Mouse (Mus musculus) forebrain, embryonic 15.5 days (tissue): ENCODE measurements at regions not wholly inside any gene's neighbourhood (a gene's known extent, or its start where the extent isn't known, plus 50 kb on each side); places are given as distances from the start of the nearest gene placed in this dataset.

Experiments used
- ATAC-seq: fragments of 200-750 bp; cut with Nextera tagmentation; replicated peaks from 2 replicates; pipeline ENCODE4 v1.8.0; 2017; ENCODE audit warnings: mild to moderate bottlenecking, moderate TSS enrichment, moderate library complexity
- H3K27ac ChIP-seq: fragments of 300-500 bp; sonication (generic); replicated peaks from 2 replicates; pipeline ENCODE4 v1.5.1; 2015; ENCODE audit warnings: mild to moderate bottlenecking, inconsistent platforms
- H3K27me3 ChIP-seq: fragments of 300-500 bp; sonication (generic); 2 replicates; pipeline ENCODE4 v1.6.1; 2015; ENCODE audit warnings: inconsistent platforms
- H3K36me3 ChIP-seq: fragments of 300-500 bp; sonication (generic); 2 replicates; pipeline ENCODE4 v1.6.1; 2015; ENCODE audit warnings: mild to moderate bottlenecking, inconsistent platforms
- H3K4me1 ChIP-seq: fragments of 300-500 bp; sonication (generic); 2 replicates; pipeline ENCODE4 v1.6.1; 2015; ENCODE audit warnings: inconsistent platforms
- H3K4me2 ChIP-seq: fragments of 300-500 bp; sonication (generic); replicated peaks from 2 replicates; pipeline ENCODE4 v1.6.1; 2015; ENCODE audit warnings: mild to moderate bottlenecking, inconsistent platforms
- H3K4me3 ChIP-seq: fragments of 300-500 bp; sonication (generic); 2 replicates; pipeline ENCODE4 v1.5.1; 2015; ENCODE audit warnings: mild to moderate bottlenecking, inconsistent platforms
- H3K9ac ChIP-seq: fragments of 300-500 bp; sonication (generic); replicated peaks from 2 replicates; pipeline ENCODE4 v1.6.1; 2015; ENCODE audit warnings: mild to moderate bottlenecking, inconsistent platforms
- H3K9me3 ChIP-seq: fragments of 300-500 bp; sonication (generic); 2 replicates; pipeline ENCODE4 v1.6.1; 2016; ENCODE audit warnings: inconsistent platforms
- WGBS: fragments of 180-500 bp; shearing (Covaris S2); methylation state at CpG from one replicate; pipeline ENCODE4 v1.1.7; 2015; ENCODE audit warnings: mixed read lengths; 5-methylcytosine and 5-hydroxymethylcytosine counted together

DNA sequence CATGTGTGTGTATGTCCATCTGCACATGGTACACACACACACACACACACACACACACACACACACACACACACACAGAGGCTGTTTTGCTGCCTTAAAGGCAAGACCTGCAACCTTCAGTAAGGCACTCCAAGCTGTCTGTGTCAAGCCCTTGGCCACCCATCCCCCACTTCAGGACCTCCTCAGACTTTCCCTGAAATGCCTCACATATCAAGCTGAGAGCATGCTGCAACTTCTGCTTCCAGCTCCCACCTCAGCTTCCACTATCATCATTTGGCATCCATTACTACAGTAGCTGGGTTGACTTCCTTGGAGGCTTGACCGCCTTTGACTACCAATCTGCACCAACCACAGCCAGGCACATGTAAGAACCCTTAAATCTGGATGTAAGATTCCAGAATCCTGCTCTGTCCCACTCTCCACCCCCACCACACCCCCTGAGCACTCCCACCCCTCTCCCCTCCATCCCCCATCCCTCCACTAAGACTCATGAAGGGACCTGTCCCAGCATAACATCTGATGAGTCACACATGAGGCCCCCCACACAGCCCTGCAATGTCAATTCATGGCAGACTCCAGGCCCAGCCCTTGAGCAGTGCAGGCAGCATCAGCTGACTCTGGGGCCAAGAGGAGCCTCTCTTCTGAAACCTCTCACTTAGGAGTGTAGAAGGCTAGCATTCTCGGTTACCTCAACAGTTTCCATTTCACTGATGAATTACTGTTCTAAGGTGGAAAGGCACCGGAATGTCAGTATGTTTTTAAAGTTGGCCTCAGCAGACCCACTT, 196.8 kb upstream of the Dio3 start:
- WGBS: 93% methylated on average over 3 of the region's 3 CpGs

DNA sequence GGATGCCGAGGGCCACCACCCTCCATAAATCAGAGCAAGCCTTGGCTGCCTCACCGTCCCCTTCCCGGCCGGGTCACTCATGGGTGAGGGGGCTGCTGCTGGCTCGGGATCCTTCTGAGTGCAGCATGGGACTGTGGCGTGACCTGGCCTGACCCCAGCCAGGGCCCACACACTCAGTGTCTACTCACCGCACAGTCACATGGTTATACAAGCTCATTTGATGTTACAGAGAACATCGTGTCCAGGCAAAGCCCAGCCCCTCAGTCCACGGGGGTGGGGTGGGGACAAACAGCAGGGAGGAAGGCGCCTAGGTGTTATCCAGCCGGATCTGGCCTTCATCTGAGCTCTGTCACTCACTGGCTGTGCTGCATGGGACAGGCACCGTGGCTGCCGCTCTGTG, 195.9 kb upstream of the Dio3 start:
- WGBS: 67% methylated on average over 13 of the region's 13 CpGs
- no peak overlapping the region for H3K9ac ChIP-seq
- no peak overlapping the region for H3K27ac ChIP-seq
- H3K4me2 ChIP-seq: no peak overlapping the region
- H3K4me1 ChIP-seq: no peaks in the 10 kb centered on the region
- no peaks in the 10 kb centered on the region for H3K27me3 ChIP-seq
- H3K4me3 ChIP-seq: no peak overlapping the region
- H3K36me3 ChIP-seq: no peaks in the 10 kb centered on the region
- ATAC-seq: no peak
- no peaks in the 10 kb centered on the region for H3K9me3 ChIP-seq

More for the DNA sequence above, 196.8 kb upstream of the Dio3 start:
- Histone ChIP-seq H3K4me2 (no peak overlapping the region), H3K27ac (no peak overlapping the region), H3K27me3 (no peaks in the 10 kb centered on the region), H3K9ac (no peak overlapping the region), H3K36me3 (no peaks in the 10 kb centered on the region), H3K4me1 (no peaks in the 10 kb centered on the region), H3K4me3 (no peak overlapping the region), H3K9me3 (no peaks in the 10 kb centered on the region)
- ATAC-seq: no peak

- Histone ChIP-seq H3K9me3 (no peaks in the 10 kb centered on the region), H3K36me3 (no peaks in the 10 kb centered on the region), H3K27ac (no peak overlapping the region), H3K9ac (no peak overlapping the region), H3K27me3 (no peaks in the 10 kb centered on the region), H3K4me3 (no peak overlapping the region), H3K4me1 (no peaks in the 10 kb centered on the region), H3K4me2 (no peak overlapping the region)
- ATAC-seq: no peak
- WGBS: 74% methylated on average over 5 of the region's 5 CpGs
Observed at GRCm38 (mm10) chr12:110083471-110083870, 195.4 kb upstream of the Dio3 start.

- no peak for ATAC-seq
- no peak overlapping the region for H3K4me3 ChIP-seq
- no peaks in the 10 kb centered on the region for H3K4me1 ChIP-seq
- H3K27ac ChIP-seq: no peak overlapping the region
- 89% methylated on average over 2 of the region's 2 CpGs for WGBS
- H3K9me3 ChIP-seq: no peaks in the 10 kb centered on the region
- no peak overlapping the region for H3K9ac ChIP-seq
- no peaks in the 10 kb centered on the region for H3K36me3 ChIP-seq
- no peaks in the 10 kb centered on the region for H3K27me3 ChIP-seq
- H3K4me2 ChIP-seq: no peak overlapping the region
Observed at GRCm38 (mm10) chr12:110086921-110087320, 191.9 kb upstream of the Dio3 start.

- no peak for ATAC-seq
- Histone ChIP-seq H3K36me3 (no peaks in the 10 kb centered on the region), H3K27me3 (no peaks in the 10 kb centered on the region), H3K4me1 (peaks cover 2% of the 10 kb centered on the region; the same call in 1 of the 2 replicates), H3K27ac (no peak overlapping the region), H3K9me3 (no peaks in the 10 kb centered on the region), H3K4me3 (no peak overlapping the region), H3K9ac (no peak overlapping the region), H3K4me2 (no peak overlapping the region)
Observed at GRCm38 (mm10) chr12:110087812-110088211, 191.1 kb upstream of the Dio3 start.

DNA sequence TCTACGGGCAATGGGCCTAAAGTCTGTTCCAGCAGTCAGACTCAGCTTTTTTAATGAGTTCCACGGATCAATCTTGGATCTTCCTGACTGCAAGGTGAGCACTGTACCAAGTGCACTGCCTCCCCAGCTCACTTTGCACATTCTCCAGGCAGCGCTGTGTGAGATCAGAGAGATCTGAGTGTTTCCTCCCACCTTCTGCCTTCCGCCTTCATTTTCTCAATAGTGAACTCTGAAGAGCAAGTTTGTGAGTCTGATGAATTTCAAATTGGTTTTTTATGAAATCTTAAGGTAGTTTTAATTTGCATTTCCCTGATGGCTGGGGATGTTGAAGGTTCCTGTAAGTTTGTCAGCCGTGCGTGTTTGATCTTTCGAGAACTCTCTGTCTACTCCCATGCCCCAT, 176.7 kb upstream of the Dio3 start:
- WGBS: 83% methylated on average over 7 of the region's 7 CpGs
- no peak overlapping the region for H3K4me2 ChIP-seq
- no peak overlapping the region for H3K4me3 ChIP-seq
- H3K9ac ChIP-seq: no peak overlapping the region
- H3K27me3 ChIP-seq: no peaks in the 10 kb centered on the region
- no peaks in the 10 kb centered on the region for H3K36me3 ChIP-seq
- H3K27ac ChIP-seq: no peak overlapping the region
- no peak for ATAC-seq
- H3K9me3 ChIP-seq: peaks cover 3% of the 10 kb centered on the region; the same call in 1 of the 2 replicates
- H3K4me1 ChIP-seq: no peaks in the 10 kb centered on the region

GRCm38 (mm10) chr12:110112051-110112722, 166.7 kb upstream of the Dio3 start:
- H3K27me3 ChIP-seq: no peaks in the 10 kb centered on the region
- ATAC-seq: no peak
- no peak overlapping the region for H3K9ac ChIP-seq
- no peak overlapping the region for H3K4me3 ChIP-seq
- no peaks in the 10 kb centered on the region for H3K9me3 ChIP-seq
- peaks cover 3% of the 10 kb centered on the region; the same call in 1 of the 2 replicates for H3K4me1 ChIP-seq
- no peaks in the 10 kb centered on the region for H3K36me3 ChIP-seq
- 84% methylated on average over 11 of the region's 11 CpGs for WGBS
- no peak overlapping the region for H3K27ac ChIP-seq
- H3K4me2 ChIP-seq: no peak overlapping the region

DNA sequence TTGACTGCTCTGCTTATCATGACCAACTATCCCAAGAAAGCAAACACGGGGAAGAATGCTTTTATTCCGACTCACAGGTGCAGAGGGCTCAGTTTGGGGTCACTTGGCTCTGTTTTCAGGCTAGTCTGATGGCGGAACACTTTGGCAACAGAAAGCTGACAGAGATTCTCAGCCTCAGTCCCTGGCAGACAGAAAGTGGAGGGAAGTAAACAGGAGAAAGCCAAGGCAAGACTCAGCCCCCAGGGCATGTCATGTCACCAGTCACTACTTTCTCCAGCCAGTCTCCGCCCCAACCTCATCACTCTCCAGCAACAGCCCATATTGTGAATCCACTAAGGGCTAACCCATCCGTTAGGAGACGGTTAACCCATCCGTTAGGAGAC, 166.2 kb upstream of the Dio3 start:
- Histone ChIP-seq H3K9ac (no peak overlapping the region), H3K27ac (no peak overlapping the region), H3K9me3 (no peaks in the 10 kb centered on the region), H3K4me2 (no peak overlapping the region), H3K4me1 (peaks cover 3% of the 10 kb centered on the region; the same call in 1 of the 2 replicates), H3K4me3 (no peak overlapping the region), H3K36me3 (no peaks in the 10 kb centered on the region), H3K27me3 (no peaks in the 10 kb centered on the region)
- WGBS: 86% methylated on average over 7 of the region's 7 CpGs
- ATAC-seq: no peak

GRCm38 (mm10) chr12:110120141-110120540, 158.7 kb upstream of the Dio3 start:
- Histone ChIP-seq H3K9ac (no peak overlapping the region), H3K36me3 (no peaks in the 10 kb centered on the region), H3K4me1 (0 out of 2 replicates have a peak, but pooled peaks cover 4% of the 10 kb centered on the region), H3K4me2 (no peak overlapping the region), H3K9me3 (no peaks in the 10 kb centered on the region), H3K27me3 (no peaks in the 10 kb centered on the region), H3K27ac (no peak overlapping the region), H3K4me3 (no peak overlapping the region)
- no peak; the same call in 1 of the 2 replicates for ATAC-seq
- WGBS: 52% methylated on average over 7 of the region's 7 CpGs

GRCm38 (mm10) chr12:110122976-110123375, 155.9 kb upstream of the Dio3 start:
- H3K4me3 ChIP-seq: no peak overlapping the region
- H3K9me3 ChIP-seq: no peaks in the 10 kb centered on the region
- no peak overlapping the region for H3K9ac ChIP-seq
- H3K36me3 ChIP-seq: no peaks in the 10 kb centered on the region
- peaks cover 13% of the 10 kb centered on the region for H3K4me1 ChIP-seq
- H3K4me2 ChIP-seq: no peak overlapping the region
- no peak overlapping the region for H3K27ac ChIP-seq
- no peaks in the 10 kb centered on the region for H3K27me3 ChIP-seq
- WGBS: 79% methylated on average over 4 of the region's 4 CpGs
- no peak for ATAC-seq

GRCm38 (mm10) chr12:110126525-110126924, 152.3 kb upstream of the Dio3 start:
- no peak overlapping the region for H3K9ac ChIP-seq
- no peaks in the 10 kb centered on the region for H3K36me3 ChIP-seq
- H3K9me3 ChIP-seq: no peaks in the 10 kb centered on the region
- H3K4me3 ChIP-seq: no peak overlapping the region
- no peak overlapping the region for H3K27ac ChIP-seq
- H3K27me3 ChIP-seq: no peaks in the 10 kb centered on the region
- no peak for ATAC-seq
- peaks cover 9% of the 10 kb centered on the region for H3K4me1 ChIP-seq
- no peak overlapping the region for H3K4me2 ChIP-seq
- WGBS: 18% methylated on average over 7 of the region's 7 CpGs

DNA sequence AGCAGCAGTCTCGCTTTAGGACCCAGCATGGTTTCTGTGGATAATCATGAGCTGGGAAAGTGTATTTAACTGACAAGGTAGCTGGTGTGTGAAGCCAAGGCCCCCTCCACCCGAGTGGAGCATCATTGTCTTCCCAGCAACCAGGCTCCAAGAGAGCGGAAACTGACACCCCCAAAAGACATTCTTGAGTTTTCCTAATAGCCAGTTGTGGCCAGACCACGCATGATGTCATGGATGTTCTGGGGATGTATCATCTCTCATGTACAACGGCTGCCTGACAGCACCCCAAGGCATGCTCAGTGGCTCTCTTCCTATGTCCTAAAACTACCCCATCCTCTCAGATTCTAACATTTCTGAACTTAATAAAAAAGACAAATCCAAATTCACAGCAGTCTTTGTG, 133.5 kb upstream of the Dio3 start:
- Histone ChIP-seq H3K4me1 (no peaks in the 10 kb centered on the region), H3K9me3 (no peaks in the 10 kb centered on the region), H3K4me2 (no peak overlapping the region), H3K27ac (no peak overlapping the region), H3K9ac (no peak overlapping the region), H3K4me3 (no peak overlapping the region), H3K36me3 (no peaks in the 10 kb centered on the region), H3K27me3 (no peaks in the 10 kb centered on the region)
- WGBS: 58% methylated on average over 5 of the region's 5 CpGs
- no peak for ATAC-seq
